Mouse (Mus musculus) heart, postnatal 0 days (tissue): ENCODE data around the gene Chst1. TPM values are rescaled to one million over a fixed set of nuclear protein-coding genes. Genes with fewer than 3 reads are reported as not detected.

Experiments
- ATAC-seq: fragments of 200-750 bp; cut with Nextera tagmentation; 2 replicates; pipeline ENCODE4 v1.8.0; 2017; ENCODE audit warnings: low read depth, moderate number of reproducible peaks, moderate library complexity; ENCODE audit not compliant: insufficient read depth
- DNase-seq: peaks from one replicate; pipeline ENCODE4 v3.0.0-alpha.2; 2016; ENCODE audit warnings: low spot score
- H3K27ac ChIP-seq: fragments of 300-500 bp; sonication (generic); 2 replicates; pipeline ENCODE4 v1.5.1; 2014; ENCODE audit warnings: low read depth, mild to moderate bottlenecking
- H3K27me3 ChIP-seq: fragments of 300-500 bp; sonication (generic); 2 replicates; pipeline ENCODE4 v1.6.1; 2014; ENCODE audit warnings: low read length, mixed read lengths; ENCODE audit not compliant: control insufficient read depth, insufficient read depth
- H3K36me3 ChIP-seq: fragments of 300-500 bp; sonication (generic); replicated peaks from 2 replicates; pipeline ENCODE4 v1.6.1; 2014; ENCODE audit warnings: low read length, mixed read lengths; ENCODE audit not compliant: control insufficient read depth, insufficient read depth
- H3K4me1 ChIP-seq: fragments of 300-500 bp; sonication (generic); 2 replicates; pipeline ENCODE4 v1.6.1; 2014; ENCODE audit warnings: antibody characterized with exemption; ENCODE audit not compliant: control insufficient read depth, insufficient read depth
- H3K4me2 ChIP-seq: fragments of 300-500 bp; sonication (generic); 2 replicates; pipeline ENCODE4 v1.6.1; 2014; ENCODE audit warnings: low read depth, mild to moderate bottlenecking, low read length, moderate library complexity
- H3K4me3 ChIP-seq: fragments of 300-500 bp; sonication (generic); 2 replicates; pipeline ENCODE4 v1.5.1; 2014; ENCODE audit warnings: low read depth, low read length
- H3K9ac ChIP-seq: fragments of 300-500 bp; sonication (generic); replicated peaks from 2 replicates; pipeline ENCODE4 v1.6.1; 2014; ENCODE audit warnings: low read depth, low read length, mixed read lengths
- H3K9me3 ChIP-seq: fragments of 300-500 bp; sonication (generic); replicated peaks from 2 replicates; pipeline ENCODE4 v1.6.1; 2016; ENCODE audit warnings: low read length; ENCODE audit not compliant: control insufficient read depth
- CTCF ChIP-seq: IDR thresholded peaks from 2 replicates; pipeline ENCODE4 v1.5.1; 2016; ENCODE audit warnings: antibody characterized with exemption, control low read depth, low read depth
- EP300 ChIP-seq: IDR thresholded peaks from 2 replicates; pipeline ENCODE4 v1.6.1; 2016; ENCODE audit warnings: antibody characterized with exemption, low read depth
- WGBS: fragments of 180-500 bp; shearing (Covaris S2); extraction: QIAGEN DNeasy Blood & Tissue Kit; methylation state at CpG from one replicate; pipeline ENCODE4 v1.1.7; 2014; 5-methylcytosine and 5-hydroxymethylcytosine counted together
- polyA plus RNA-seq: library from polyadenylated mRNA; unstranded; fragments of >200 nt; fragmentation: Nextera tagmentation; extraction: Ambion mirVana; gene quantifications from 2 replicates; pipeline ENCODE4 v1.2.1, GENCODE M21; 2015
- total RNA-seq: library from RNA; depleted of rRNA; stranded (reverse); fragments of >200 nt; gene quantifications from 2 replicates; pipeline ENCODE4 v1.2.3, GENCODE M21; 2014; ENCODE audit warnings: low replicate concordance; rRNA removed

Gene Chst1
- 1.5 and 2.3 TPM in 2 replicates for total RNA-seq
- polyA plus RNA-seq, result 1.5 and 1.7 TPM in 2 replicates

DNA sequence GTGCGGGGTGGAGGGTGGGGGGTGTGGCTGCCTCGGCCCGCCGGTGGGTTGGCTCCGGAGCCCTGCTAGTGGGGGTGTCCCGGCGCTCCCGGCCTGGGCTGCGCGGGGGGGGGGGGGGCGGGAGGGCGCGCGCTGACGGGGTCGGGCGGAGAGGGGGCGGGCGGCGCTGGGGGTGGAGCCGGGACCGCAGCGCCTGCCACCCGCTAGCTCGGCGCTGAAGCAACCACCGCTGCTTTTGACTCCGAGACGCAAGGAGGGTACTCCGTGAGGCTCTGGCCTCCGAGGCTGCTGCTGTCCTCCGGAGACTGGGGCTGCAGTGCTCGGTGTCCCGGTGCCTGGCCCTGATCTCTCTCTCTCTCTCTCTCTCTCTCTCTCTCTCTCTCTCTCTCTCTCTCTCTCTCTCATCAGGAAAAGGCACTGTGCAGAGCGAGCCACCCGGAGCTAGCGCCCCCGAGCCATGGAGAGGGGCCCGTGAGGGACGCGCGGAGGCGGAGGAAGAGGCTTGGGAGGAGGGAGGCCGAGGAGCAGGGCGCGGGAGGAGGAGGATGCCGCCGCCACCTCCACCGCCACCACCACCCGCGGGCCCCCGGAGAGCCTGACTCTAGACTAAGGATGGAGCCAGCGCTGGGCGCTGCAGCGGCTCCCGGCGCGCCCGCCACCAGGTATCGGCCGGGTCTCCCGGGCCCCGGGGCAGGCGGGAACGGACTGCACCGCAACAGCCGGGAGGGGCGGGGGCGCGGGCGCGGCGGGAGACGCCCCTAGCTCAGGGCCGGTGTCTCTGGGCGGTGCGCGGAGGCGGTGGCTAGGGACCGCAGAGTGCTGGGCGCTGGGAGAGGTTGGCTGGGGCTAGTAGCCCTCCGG, at the start of gene Chst1:
Gene Chst1, plus strand, starts transcription at position 221 of the 861 bp plus-strand sequence.
- no peak within 1 kb of the TSS for H3K27ac ChIP-seq
- peak within 1 kb of the TSS; percentile 67 for H3K4me3 ChIP-seq
- peak within 1 kb of the TSS; percentile 86 for H3K4me2 ChIP-seq
- no peaks in the 10 kb centered on the region; the same call in 1 of the 2 replicates for H3K4me1 ChIP-seq
- 0 out of 2 replicates have a peak, but pooled peaks have one; percentile 19 for ATAC-seq
- peaks cover 48% of the 10 kb centered on the region for H3K27me3 ChIP-seq
- no peaks in the 10 kb centered on the region for H3K9me3 ChIP-seq
- no peaks in the 10 kb centered on the region for H3K36me3 ChIP-seq
- no peak for DNase-seq
- TF ChIP-seq EP300, result no peak
- under 1% methylated on average over 66 of the region's 82 CpGs for WGBS
- H3K9ac ChIP-seq, result peak within 1 kb of the TSS; percentile 28

DNA sequence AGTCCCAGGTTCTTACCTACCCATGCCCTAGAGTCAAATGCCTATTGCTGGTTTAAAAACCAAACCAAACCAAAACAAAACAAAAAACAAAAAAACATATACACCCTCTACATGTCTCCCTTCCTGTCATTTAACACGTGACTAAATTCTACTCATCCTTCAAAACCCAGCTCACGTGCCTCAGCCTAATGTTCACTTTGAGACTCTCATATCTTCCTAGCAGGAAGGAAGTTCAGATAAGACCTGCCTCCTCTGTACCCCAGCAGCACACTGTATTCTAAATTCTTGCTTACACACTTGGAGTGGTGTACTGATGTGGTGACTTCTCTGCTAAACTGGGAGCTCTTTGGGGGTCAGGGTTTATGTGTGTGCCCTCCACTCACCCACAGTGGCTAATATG, 49.5 kb upstream of the Chst1 start:
- WGBS, result 6% methylated on average over 2 of the region's 2 CpGs
- H3K4me1 ChIP-seq, result peaks cover 13% of the 10 kb centered on the region
- no peak overlapping the region for H3K27ac ChIP-seq
- no peak overlapping the region for H3K4me2 ChIP-seq
- H3K36me3 ChIP-seq, result no peaks in the 10 kb centered on the region
- no peak overlapping the region for H3K9ac ChIP-seq
- no peaks in the 10 kb centered on the region for H3K27me3 ChIP-seq
- no peaks in the 10 kb centered on the region for H3K9me3 ChIP-seq
- ATAC-seq, result no peak
- no peak for DNase-seq
- H3K4me3 ChIP-seq, result no peak overlapping the region
- TF ChIP-seq EP300, result no peak
- TF ChIP-seq CTCF, result no peak

DNA sequence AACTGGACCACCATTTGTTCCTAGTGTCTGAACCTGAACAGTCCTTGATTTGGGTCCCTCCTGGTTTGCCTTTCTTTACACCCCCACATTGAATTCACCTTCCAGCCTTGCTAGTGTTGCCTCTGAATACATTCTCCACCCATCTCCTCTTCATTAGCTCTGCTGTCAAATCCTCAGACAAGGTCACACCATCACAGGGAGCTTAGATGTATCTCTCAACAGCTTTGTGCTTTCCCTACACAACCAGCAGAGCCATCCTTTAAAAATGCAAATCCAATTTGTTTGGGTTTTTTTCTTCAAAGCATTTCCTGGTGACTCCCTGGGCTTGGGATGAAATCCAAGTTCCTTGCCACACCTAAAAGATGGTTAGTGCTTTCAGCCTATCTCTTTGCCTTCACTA, 45.0 kb upstream of the Chst1 start:
- no peaks in the 10 kb centered on the region for H3K27me3 ChIP-seq
- no peak overlapping the region for H3K27ac ChIP-seq
- no peaks in the 10 kb centered on the region for H3K9me3 ChIP-seq
- no peak overlapping the region for H3K4me3 ChIP-seq
- ATAC-seq, result no peak
- DNase-seq, result no peak
- TF ChIP-seq EP300 (no peak), CTCF (no peak)
- no peaks in the 10 kb centered on the region for H3K36me3 ChIP-seq
- peaks cover 16% of the 10 kb centered on the region for H3K4me1 ChIP-seq
- no peak overlapping the region for H3K4me2 ChIP-seq
- H3K9ac ChIP-seq, result no peak overlapping the region

DNA sequence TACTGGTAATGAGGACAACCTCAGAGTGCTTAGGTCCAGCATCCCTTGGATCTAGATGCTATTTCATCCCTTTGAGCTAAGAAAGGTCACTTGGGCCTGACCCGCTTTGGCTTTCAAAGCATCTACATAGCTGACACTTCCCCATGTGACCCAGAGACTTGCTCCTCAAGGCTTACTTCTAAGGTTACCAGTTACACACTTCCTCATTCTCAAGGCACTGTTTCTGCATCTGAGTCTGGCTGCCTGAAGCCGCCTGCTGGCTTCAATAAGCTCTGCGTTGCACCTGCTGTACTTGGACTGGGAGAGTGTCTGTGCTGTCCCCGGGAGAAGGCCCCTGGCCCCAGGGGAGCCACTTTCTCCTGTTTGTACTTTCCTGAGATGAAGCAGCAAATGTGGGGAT, 36.6 kb upstream of the Chst1 start:
- no peak overlapping the region for H3K4me2 ChIP-seq
- ATAC-seq (no peak), DNase-seq (no peak)
- H3K9me3 ChIP-seq, result peaks cover 6% of the 10 kb centered on the region; the same call in 1 of the 2 replicates
- H3K9ac ChIP-seq, result no peak overlapping the region
- 63% methylated on average over 4 of the region's 4 CpGs for WGBS
- H3K4me1 ChIP-seq, result no peaks in the 10 kb centered on the region
- H3K27me3 ChIP-seq, result no peaks in the 10 kb centered on the region
- TF ChIP-seq CTCF, result no peak
- no peak for TF ChIP-seq EP300
- H3K27ac ChIP-seq, result no peak overlapping the region
- no peak overlapping the region for H3K4me3 ChIP-seq
- H3K36me3 ChIP-seq, result no peaks in the 10 kb centered on the region

DNA sequence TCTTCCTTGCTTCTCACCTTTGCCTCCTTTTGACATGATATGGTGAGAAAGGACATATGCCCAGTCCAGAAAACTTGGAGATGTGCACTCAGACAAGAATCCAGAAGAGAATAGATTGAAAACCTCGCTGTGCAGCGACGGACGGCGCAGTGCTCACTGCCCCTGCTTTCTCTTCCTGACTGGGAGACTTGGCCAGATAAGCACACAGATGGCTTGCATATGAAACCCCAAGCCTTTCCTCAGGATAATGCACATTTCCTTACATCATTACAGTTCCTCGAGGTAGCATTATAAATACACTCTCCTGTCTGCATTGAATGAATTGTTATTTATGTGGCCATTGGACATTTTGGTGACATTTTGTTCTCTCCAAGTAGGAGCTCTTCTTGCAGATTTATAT, 28.9 kb upstream of the Chst1 start:
- DNase-seq, result no peak
- no peak overlapping the region for H3K4me2 ChIP-seq
- TF ChIP-seq EP300 (no peak), CTCF (no peak)

More for the DNA sequence above, 28.9 kb upstream of the Chst1 start:
- no peaks in the 10 kb centered on the region for H3K36me3 ChIP-seq
- no peak overlapping the region for H3K27ac ChIP-seq
- no peaks in the 10 kb centered on the region for H3K9me3 ChIP-seq
- no peak for ATAC-seq
- WGBS, result 59% methylated on average over 6 of the region's 6 CpGs
- no peaks in the 10 kb centered on the region for H3K27me3 ChIP-seq
- no peak overlapping the region for H3K9ac ChIP-seq
- no peaks in the 10 kb centered on the region for H3K4me1 ChIP-seq
- H3K4me3 ChIP-seq, result no peak overlapping the region
